ENCODE assay signal across 10 mouse cellular contexts in genomic region chr9:40568070-40568469, GRCm38 (mm10). TPM values are rescaled to one million over a fixed set of nuclear protein-coding genes. Genes with fewer than 3 reads are reported as not detected.
A peak's percentile ranks its signal among the peaks of the same experiment; 100 is the strongest.
DNase-seq lines count a peak whose midpoint lies in the region; ATAC-seq lines count a peak whose summit lies in the region.
"Had no signal": no experiment of that assay in that cellular context is flagged by ENCODE, and none has a peak within 500 bp of the region (broad histone marks: within the 10 kb centered on the region; RNA-seq: fewer than 3 reads in every experiment).

No protein-coding gene starts in this region.

- H3K4me3 ChIP-seq in lung, embryonic 15.5 days: no peak overlapping the region
- H3K4me3 ChIP-seq in hindbrain, embryonic 12.5 days: no peak overlapping the region
- H3K4me3 ChIP-seq: hindbrain, embryonic 15.5 days; limb, embryonic 12.5 days had no signal

- no peaks in the 10 kb centered on the region for H3K27me3 ChIP-seq in lung, embryonic 15.5 days
- no peaks in the 10 kb centered on the region for H3K27me3 ChIP-seq in hindbrain, embryonic 12.5 days
- H3K27me3 ChIP-seq: hindbrain, embryonic 15.5 days; limb, embryonic 12.5 days had no signal

- H3K4me1 ChIP-seq in lung, embryonic 15.5 days: no peaks in the 10 kb centered on the region
- no peaks in the 10 kb centered on the region for H3K4me1 ChIP-seq in hindbrain, embryonic 12.5 days
- H3K4me1 ChIP-seq: hindbrain, embryonic 15.5 days; limb, embryonic 12.5 days had no signal

- H3K27ac ChIP-seq in lung, embryonic 15.5 days: peak overlapping the region; percentile 18; the same call in 1 of the 2 replicates
- no peak overlapping the region for H3K27ac ChIP-seq in hindbrain, embryonic 12.5 days
- H3K27ac ChIP-seq: hindbrain, embryonic 15.5 days; limb, embryonic 12.5 days had no signal

- WGBS in lung, embryonic 15.5 days: 38% methylated on average over 8 of the region's 8 CpGs
- WGBS in hindbrain, embryonic 12.5 days: 70% methylated on average over 8 of the region's 8 CpGs

- H3K9me3 ChIP-seq in lung, embryonic 15.5 days: no peaks in the 10 kb centered on the region
- H3K9me3 ChIP-seq in hindbrain, embryonic 12.5 days (replicated peaks): no peaks in the 10 kb centered on the region
- H3K9me3 ChIP-seq: hindbrain, embryonic 15.5 days; limb, embryonic 12.5 days had no signal

- no peak overlapping the region for H3K9ac ChIP-seq in lung, embryonic 15.5 days
- H3K9ac ChIP-seq in hindbrain, embryonic 12.5 days: no peak overlapping the region
- H3K9ac ChIP-seq: hindbrain, embryonic 15.5 days; limb, embryonic 12.5 days had no signal

- H3K36me3 ChIP-seq in lung, embryonic 15.5 days: no peaks in the 10 kb centered on the region
- no peaks in the 10 kb centered on the region for H3K36me3 ChIP-seq in hindbrain, embryonic 12.5 days
- H3K36me3 ChIP-seq: hindbrain, embryonic 15.5 days; limb, embryonic 12.5 days had no signal

- H3K4me2 ChIP-seq in lung, embryonic 15.5 days: no peak overlapping the region
- no peak overlapping the region for H3K4me2 ChIP-seq in hindbrain, embryonic 12.5 days (replicated peaks)
- H3K4me2 ChIP-seq: hindbrain, embryonic 15.5 days; limb, embryonic 12.5 days had no signal

- DNase-seq in cerebellum, adult 11-12 months: peak; percentile 35
- no peak for DNase-seq in cerebellum, postnatal 36 days
- DNase-seq in right cerebral cortex, adult 18-20 months: peak; percentile 83
- DNase-seq in right cerebral cortex, postnatal 4 days: no peak
- no peak for DNase-seq in thymus, postnatal 25 days

- ATAC-seq in lung, embryonic 15.5 days (ENCODE audit: borderline replicate concordance, extremely low read depth, low FRiP score, low TSS enrichment): peak; percentile 87
- ATAC-seq in erythroblast, adult 5-6 weeks (replicated peaks; ENCODE audit: low FRiP score, poor library complexity, severe bottlenecking): no peak
- no peak for ATAC-seq in hindbrain, embryonic 12.5 days (ENCODE audit: low FRiP score)

RNA-seq across cellular contexts. Expression of gene Gramd1b, which starts 36.9 kb away (rescaled TPM):
- 3.6 and 5.5 TPM in 2 replicates for polyA plus RNA-seq in lung, embryonic 15.5 days (2015; fragmentation: Nextera tagmentation; extraction: Ambion mirVana)
- total RNA-seq in erythroblast, adult 5-6 weeks (2015; ENCODE audit: low replicate concordance): 5.6 and 22.1 TPM in 2 replicates
- total RNA-seq in erythroblast, adult 5-6 weeks (2017; ENCODE audit: low replicate concordance): 4.5 and 5.5 TPM in 2 replicates
- 4.9 and 6.7 TPM in 2 replicates for polyA plus RNA-seq in hindbrain, embryonic 12.5 days (2016; fragmentation: Nextera tagmentation; extraction: Ambion mirVana)

Comparison
In these comparisons a context has a peak if more than half of its experiments do, and no peak if none do; other contexts are left out.
1. DNase-seq: peak in cerebellum, adult 11-12 months (single experiment) and right cerebral cortex, adult 18-20 months (single experiment); none in cerebellum, postnatal 36 days (0 of 2), right cerebral cortex, postnatal 4 days (single experiment) and thymus, postnatal 25 days (single experiment).